17 mouse cellular contexts compared by ENCODE assay signal in the genomic region with DNA sequence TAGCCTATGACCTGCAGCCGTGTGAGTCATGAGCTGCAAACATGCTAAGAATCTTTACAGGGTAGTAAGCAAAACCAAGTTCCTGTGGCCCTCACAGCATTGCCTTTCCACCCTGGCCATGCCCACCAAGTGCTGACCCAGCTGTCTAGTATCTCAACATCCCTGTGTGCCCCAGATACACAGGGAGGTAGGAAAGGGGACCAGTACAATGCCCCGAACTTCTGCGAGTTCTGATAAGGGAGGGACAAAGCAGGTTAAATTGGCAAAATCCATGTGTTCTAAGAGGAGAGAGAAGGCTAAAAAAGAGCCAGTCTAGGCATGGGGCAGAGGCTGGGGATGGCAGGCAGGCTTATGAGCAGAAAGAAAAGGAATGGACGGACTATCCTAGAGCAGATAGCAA. TPM values are rescaled to one million over a fixed set of nuclear protein-coding genes. Genes with fewer than 3 reads are reported as not detected.
"Had no signal": no experiment of that assay in that cellular context is flagged by ENCODE, and none has a peak within 500 bp of the region (broad histone marks: within the 10 kb centered on the region; RNA-seq: fewer than 3 reads in every experiment).

No protein-coding gene starts in this region.

- H3K4me2 ChIP-seq: limb, embryonic 12.5 days; limb, embryonic 15.5 days; midbrain, embryonic 12.5 days; midbrain, embryonic 15.5 days; neural tube, embryonic 12.5 days; neural tube, embryonic 15.5 days had no signal

- DNase-seq: kidney, adult 18-20 months; kidney, adult 9 months; kidney, postnatal 14 days; kidney, postnatal 4 days; left cerebral cortex, postnatal 4 days; lung, adult 2 months; lung, postnatal 14 days; thymus, adult 18-20 months; thymus, postnatal 36 days had no signal

- H3K4me1 ChIP-seq: limb, embryonic 12.5 days; limb, embryonic 15.5 days; midbrain, embryonic 12.5 days; midbrain, embryonic 15.5 days; neural tube, embryonic 12.5 days; neural tube, embryonic 15.5 days had no signal

- H3K9ac ChIP-seq: limb, embryonic 12.5 days; limb, embryonic 15.5 days; midbrain, embryonic 12.5 days; midbrain, embryonic 15.5 days; neural tube, embryonic 12.5 days; neural tube, embryonic 15.5 days had no signal

- H3K9me3 ChIP-seq: limb, embryonic 12.5 days; limb, embryonic 15.5 days; midbrain, embryonic 12.5 days; midbrain, embryonic 15.5 days; neural tube, embryonic 12.5 days; neural tube, embryonic 15.5 days had no signal

- ATAC-seq: intestine, embryonic 16.5 days; midbrain, embryonic 15.5 days had no signal

- H3K27me3 ChIP-seq: limb, embryonic 12.5 days; limb, embryonic 15.5 days; midbrain, embryonic 12.5 days; midbrain, embryonic 15.5 days; neural tube, embryonic 12.5 days; neural tube, embryonic 15.5 days had no signal

- H3K4me3 ChIP-seq: limb, embryonic 12.5 days; limb, embryonic 15.5 days; midbrain, embryonic 12.5 days; midbrain, embryonic 15.5 days; neural tube, embryonic 12.5 days; neural tube, embryonic 15.5 days had no signal

- H3K27ac ChIP-seq: limb, embryonic 12.5 days; limb, embryonic 15.5 days; midbrain, embryonic 12.5 days; midbrain, embryonic 15.5 days; neural tube, embryonic 12.5 days; neural tube, embryonic 15.5 days had no signal

RNA-seq across cellular contexts. Expression of a gene that starts 49.9 kb away (rescaled TPM):
- polyA plus RNA-seq: kidney, embryonic 16.5 days; limb, embryonic 15.5 days; midbrain, embryonic 12.5 days; neural tube, embryonic 12.5 days had no signal
